Comparison of ENCODE assay signal across 8 mouse cellular contexts in genomic region chr1:135719983-135720382, GRCm38 (mm10). TPM values are rescaled to one million over a fixed set of nuclear protein-coding genes. Genes with fewer than 3 reads are reported as not detected.
DNase-seq lines count a peak whose midpoint lies in the region; ATAC-seq and TF ChIP-seq lines count a peak whose summit lies in the region.

TSS of gene Csrp1 (plus strand) at chr1:135720061.

- TF ChIP-seq CTCF in lung, postnatal 0 days (IDR thresholded peaks at IDR 0.05) = no peak

- H3K4me2 ChIP-seq in lung, postnatal 0 days (replicated peaks; ENCODE audit: low read depth, low read length) = no peak within 1 kb of the TSS
- H3K4me2 ChIP-seq in embryonic facial prominence, embryonic 13.5 days = no peak within 1 kb of the TSS
- H3K4me2 ChIP-seq in heart, embryonic 14.5 days (ENCODE audit: low read length) = peak within 1 kb of the TSS; percentile 28
- H3K4me2 ChIP-seq in neural tube, embryonic 12.5 days (replicated peaks) = no peak within 1 kb of the TSS

- no peak within 1 kb of the TSS for H3K27ac ChIP-seq in lung, postnatal 0 days (ENCODE audit: low read length)
- no peak within 1 kb of the TSS for H3K27ac ChIP-seq in embryonic facial prominence, embryonic 13.5 days
- peak within 1 kb of the TSS in 1 of 2 experiments; percentile 31; a peak in 1 of 4 replicates for H3K27ac ChIP-seq in heart, embryonic 14.5 days (replicated peaks in 1 of 2; ENCODE audit: control insufficient read depth in 1 of 2, insufficient read depth in 1 of 2, low read depth in 2 of 2, low read length in 2 of 2)
- no peak within 1 kb of the TSS for H3K27ac ChIP-seq in neural tube, embryonic 12.5 days

- peaks cover 7% of the 10 kb centered on the region; the same call in 1 of the 2 replicates for H3K4me1 ChIP-seq in lung, postnatal 0 days (ENCODE audit: insufficient read depth, low read depth, low read length)
- peaks cover 3% of the 10 kb centered on the region for H3K4me1 ChIP-seq in embryonic facial prominence, embryonic 13.5 days
- H3K4me1 ChIP-seq in heart, embryonic 14.5 days (ENCODE audit: control insufficient read depth in 2 of 2, insufficient read depth in 2 of 2, low read length in 2 of 2) = peaks cover 12 to 15% of the 10 kb centered on the region in 2 experiments
- no peaks in the 10 kb centered on the region for H3K4me1 ChIP-seq in neural tube, embryonic 12.5 days

- no peaks in the 10 kb centered on the region for H3K27me3 ChIP-seq in lung, postnatal 0 days (replicated peaks; ENCODE audit: insufficient read depth, low read length)
- H3K27me3 ChIP-seq in embryonic facial prominence, embryonic 13.5 days = no peaks in the 10 kb centered on the region
- no peaks in the 10 kb centered on the region for H3K27me3 ChIP-seq in heart, embryonic 14.5 days (ENCODE audit: control insufficient read depth, insufficient read depth, low read length)
- H3K27me3 ChIP-seq in neural tube, embryonic 12.5 days (replicated peaks) = no peaks in the 10 kb centered on the region

- 51% methylated on average over 6 of the region's 6 CpGs for WGBS in lung, postnatal 0 days
- WGBS in embryonic facial prominence, embryonic 13.5 days = 67% methylated on average over 6 of the region's 6 CpGs
- WGBS in heart, embryonic 14.5 days = 34% methylated on average over 6 of the region's 6 CpGs
- WGBS in neural tube, embryonic 12.5 days = 70% methylated on average over 6 of the region's 6 CpGs

- H3K36me3 ChIP-seq in lung, postnatal 0 days (ENCODE audit: insufficient read depth, low read length) = no peaks in the 10 kb centered on the region
- H3K36me3 ChIP-seq in embryonic facial prominence, embryonic 13.5 days = no peaks in the 10 kb centered on the region
- H3K36me3 ChIP-seq in heart, embryonic 14.5 days (ENCODE audit: control insufficient read depth, insufficient read depth, low read length) = no peaks in the 10 kb centered on the region
- H3K36me3 ChIP-seq in neural tube, embryonic 12.5 days = no peaks in the 10 kb centered on the region

- H3K9ac ChIP-seq in lung, postnatal 0 days (replicated peaks; ENCODE audit: low read depth) = no peak within 1 kb of the TSS
- 0 out of 2 replicates have a peak within 1 kb of the TSS, but pooled peaks have one; percentile 27 for H3K9ac ChIP-seq in embryonic facial prominence, embryonic 13.5 days
- no peak within 1 kb of the TSS for H3K9ac ChIP-seq in heart, embryonic 14.5 days (ENCODE audit: low read length)
- no peak within 1 kb of the TSS for H3K9ac ChIP-seq in neural tube, embryonic 12.5 days

- TF ChIP-seq EP300 in lung, postnatal 0 days (IDR thresholded peaks at IDR 0.05) = no peak

- intact Hi-C loops in left cerebral cortex, postnatal 25 days (cut with DNase I) = loop anchor here (1.0 to 10.0 kb wide), 4 partner anchors 33 to 225 kb away; no protein-coding TSS in a partner anchor

- DNase-seq in lung, postnatal 0 days (ENCODE audit: low spot score) = no peak
- DNase-seq in lung, postnatal 10 days = no peak
- no peak for DNase-seq in left cerebral cortex, postnatal 25 days (ENCODE audit: low spot score in 2 of 2)
- no peak for DNase-seq in cerebellum, postnatal 36 days
- DNase-seq in kidney, postnatal 14 days = no peak

- H3K4me3 ChIP-seq in lung, postnatal 0 days (ENCODE audit: low read depth, low read length) = no peak within 1 kb of the TSS
- H3K4me3 ChIP-seq in embryonic facial prominence, embryonic 13.5 days = no peak within 1 kb of the TSS
- H3K4me3 ChIP-seq in heart, embryonic 14.5 days (ENCODE audit: control insufficient read depth in 1 of 2, insufficient read depth in 1 of 2, low read depth in 1 of 2, low read length in 2 of 2) = no peak within 1 kb of the TSS
- H3K4me3 ChIP-seq in neural tube, embryonic 12.5 days = no peak within 1 kb of the TSS

- H3K9me3 ChIP-seq in lung, postnatal 0 days (ENCODE audit: low read length) = no peaks in the 10 kb centered on the region
- no peaks in the 10 kb centered on the region for H3K9me3 ChIP-seq in embryonic facial prominence, embryonic 13.5 days
- H3K9me3 ChIP-seq in heart, embryonic 14.5 days (ENCODE audit: control insufficient read depth, low read length) = no peaks in the 10 kb centered on the region
- H3K9me3 ChIP-seq in neural tube, embryonic 12.5 days = no peaks in the 10 kb centered on the region

- ATAC-seq in lung, postnatal 0 days = peak; percentile 37
- 0 out of 2 replicates have a peak, but pooled peaks have one; percentile 34 for ATAC-seq in embryonic facial prominence, embryonic 13.5 days (ENCODE audit: insufficient number of reproducible peaks, insufficient read depth, low FRiP score, low TSS enrichment, low read depth)
- peak; percentile 41; the same call in 1 of the 2 replicates for ATAC-seq in heart, embryonic 14.5 days (ENCODE audit: insufficient number of reproducible peaks, insufficient read depth, low FRiP score, low read depth)
- ATAC-seq in neural tube, embryonic 12.5 days (ENCODE audit: low FRiP score, low read depth) = peak; percentile 21; the same call in 1 of the 2 replicates

RNA-seq across cellular contexts. Expression of gene Csrp1, which starts in this region (rescaled TPM):
- 449 and 545 TPM in 2 replicates for polyA plus RNA-seq in lung, postnatal 0 days (2015; fragmentation: Nextera tagmentation; extraction: Ambion mirVana)
- 77.0 and 79.3 TPM in 2 replicates for polyA plus RNA-seq in embryonic facial prominence, embryonic 13.5 days (2015; fragmentation: Nextera tagmentation; extraction: Ambion mirVana)
- polyA plus RNA-seq in heart, embryonic 14.5 days (2014; fragmentation: Nextera tagmentation; extraction: Ambion mirVana) = 133 and 220 TPM in 2 replicates
- 100 to 1,000 TPM; 179 to 206 TPM for total RNA-seq in left cerebral cortex, postnatal 25 days (2021)
- polyA plus RNA-seq in neural tube, embryonic 12.5 days (2016; fragmentation: Nextera tagmentation; extraction: Ambion mirVana) = 44.9 and 45.1 TPM in 2 replicates
